Mouse (Mus musculus) embryonic stem cell, embryonic (primary cell): ENCODE measurements at regions not wholly inside any gene's neighbourhood (a gene's known extent, or its start where the extent isn't known, plus 50 kb on each side); places are given as distances from the start of the nearest gene placed in this dataset.

Source experiments
- CTCF ChIA-PET, 4 experiments: fragments of 300-600 bp in 2 of 4; fragments of 350-600 bp in 2 of 4; sonication (Branson Sonifier 250); formaldehyde crosslinking; loops; one replicate each; lab custom pipeline; 2022; ENCODE audit warnings: inconsistent platforms in 2 of 4; lab: Charles Lee
- POLR2A ChIA-PET, 4 experiments: fragments of 300-600 bp in 2 of 4; fragments of 350-600 bp in 2 of 4; sonication (Branson Sonifier 250); formaldehyde crosslinking; loops; one replicate each; lab custom pipeline; 2022; ENCODE audit warnings: antibody characterized with exemption in 4 of 4, inconsistent platforms in 1 of 4; lab: Charles Lee

GRCm38 (mm10) chr12:37057411-37057810, 50.9 kb upstream of the Meox2 start:
- CTCF ChIA-PET, result no interaction called here
- POLR2A ChIA-PET, result no interaction called here
